Mouse (Mus musculus) ovary, postnatal 10 days (tissue): ENCODE measurements around the gene Mtfr1l.

Source experiments
- DNase-seq: peaks from one replicate; pipeline ENCODE4 v3.0.0; 2022; ENCODE audit warnings: low spot score

The Mtfr1l gene

DNA sequence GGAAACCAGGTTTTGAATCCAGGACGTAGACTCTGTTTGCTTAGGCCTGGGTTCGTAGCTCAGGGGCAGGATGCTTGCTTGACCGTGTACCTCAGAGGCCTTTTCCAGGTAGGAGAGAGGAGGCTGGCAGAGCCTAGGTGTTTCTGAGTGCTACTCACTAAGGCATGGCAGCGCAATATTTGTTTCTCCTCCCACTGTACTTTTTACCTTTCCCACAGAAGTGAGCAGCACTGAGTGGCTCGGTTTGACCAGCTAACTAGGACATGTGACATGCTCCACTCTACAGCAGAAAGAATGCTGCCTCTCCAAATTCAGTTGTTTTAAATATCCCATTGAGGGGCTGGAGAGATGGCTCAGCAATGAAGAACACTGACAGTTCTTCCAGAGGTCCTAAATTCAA is 47.0 kb downstream of the Mtfr1l start:
- DNase-seq = no peak

DNA sequence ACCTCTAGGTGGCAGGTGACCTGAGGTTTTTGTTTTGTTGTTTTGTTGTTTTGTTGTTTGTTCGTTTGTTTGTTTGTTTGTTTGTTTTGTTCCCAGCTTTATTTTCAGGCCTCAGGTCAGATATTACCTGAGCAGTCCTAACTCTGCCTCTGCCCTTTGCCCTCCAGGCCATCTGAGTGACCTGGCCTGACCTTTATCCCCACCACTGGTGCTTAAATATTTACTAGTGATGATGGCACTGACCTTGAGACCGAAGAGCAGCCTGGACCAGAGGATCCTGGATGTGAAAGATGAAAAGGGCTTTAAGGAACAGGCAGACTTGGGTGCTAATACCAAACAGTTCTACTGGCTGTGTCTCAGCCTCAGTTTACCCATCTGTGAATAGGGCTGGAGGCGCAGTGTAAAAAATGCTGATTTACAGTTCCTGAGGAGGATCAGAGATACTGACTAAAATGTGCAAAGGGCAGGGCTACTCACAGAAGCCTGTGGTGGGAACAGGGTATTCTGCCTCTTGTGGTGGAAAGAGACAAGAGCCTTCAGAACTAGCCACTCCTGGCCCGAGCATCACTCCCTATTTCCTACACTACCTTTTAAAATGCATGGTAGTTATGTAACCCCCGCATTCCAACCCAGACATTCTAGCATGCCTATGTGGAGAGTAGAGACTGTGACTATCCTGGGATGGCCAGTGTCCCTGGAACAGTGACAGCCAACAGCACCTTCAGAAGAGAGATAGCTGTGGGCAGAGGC is 49.9 kb downstream of the Mtfr1l start:
- no peak for DNase-seq

DNA sequence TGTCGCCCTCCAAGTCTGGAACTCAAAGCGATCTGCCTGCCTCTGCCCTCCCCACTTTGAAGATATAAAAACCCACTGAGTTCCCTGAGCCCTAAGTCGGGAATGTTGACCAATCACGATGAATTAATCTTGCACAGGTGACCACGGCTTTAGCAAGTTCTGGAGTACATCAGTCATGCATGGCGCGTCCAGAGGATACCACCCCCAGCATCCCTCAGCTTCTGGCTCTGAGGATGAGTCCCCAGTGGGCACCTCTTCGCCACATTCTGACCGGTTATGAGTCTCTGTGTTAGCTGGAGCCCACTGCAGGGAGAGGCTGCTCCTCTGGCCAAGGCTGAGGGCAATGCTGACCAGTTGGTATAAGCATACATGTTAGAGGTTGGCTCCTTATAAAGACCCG is 51.0 kb downstream of the Mtfr1l start:
- no peak for DNase-seq

DNA sequence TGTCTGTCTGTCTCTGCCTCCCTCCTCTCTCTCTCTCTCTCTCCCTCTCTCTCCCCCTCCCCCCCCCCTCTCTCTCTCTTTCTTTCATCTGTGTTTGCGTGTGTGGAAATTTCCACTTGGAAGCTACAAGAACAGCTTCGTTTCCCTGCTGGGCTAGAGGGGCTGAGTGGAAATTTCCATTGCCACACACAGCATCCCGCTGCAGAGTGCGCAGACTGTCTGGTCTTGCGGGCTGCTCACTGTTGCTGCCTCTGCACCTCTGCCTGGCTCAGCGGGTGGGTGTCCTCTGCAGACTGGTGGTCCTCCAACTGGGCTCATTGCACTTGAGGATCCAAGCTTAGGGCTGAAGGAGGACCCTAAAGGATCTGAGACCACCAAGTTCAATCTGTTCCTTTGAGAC is 51.5 kb downstream of the Mtfr1l start:
- DNase-seq = no peak

GRCm38 (mm10) chr4:134483078-134483688 is 52.0 kb downstream of the Mtfr1l start:
- DNase-seq = no peak

DNA sequence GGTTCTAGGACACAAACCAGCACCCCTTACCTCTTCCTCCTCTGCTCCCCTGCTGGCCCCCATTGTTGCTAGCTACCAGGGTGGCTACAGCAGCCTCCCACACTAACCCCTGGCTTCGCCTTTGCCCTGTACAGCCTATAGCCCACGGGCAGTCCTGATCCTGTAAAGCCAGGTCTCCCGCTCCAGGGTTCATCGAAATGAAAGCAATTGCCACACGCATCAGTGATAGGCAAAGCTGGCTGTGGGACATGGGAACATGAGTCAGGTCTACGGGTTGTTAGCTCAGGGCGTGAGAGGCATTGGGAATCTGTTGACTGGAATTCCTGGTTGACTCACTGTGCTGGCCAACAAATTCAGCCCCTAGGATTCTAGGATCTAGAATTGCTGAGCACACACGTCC is 52.7 kb downstream of the Mtfr1l start:
- DNase-seq = no peak

DNA sequence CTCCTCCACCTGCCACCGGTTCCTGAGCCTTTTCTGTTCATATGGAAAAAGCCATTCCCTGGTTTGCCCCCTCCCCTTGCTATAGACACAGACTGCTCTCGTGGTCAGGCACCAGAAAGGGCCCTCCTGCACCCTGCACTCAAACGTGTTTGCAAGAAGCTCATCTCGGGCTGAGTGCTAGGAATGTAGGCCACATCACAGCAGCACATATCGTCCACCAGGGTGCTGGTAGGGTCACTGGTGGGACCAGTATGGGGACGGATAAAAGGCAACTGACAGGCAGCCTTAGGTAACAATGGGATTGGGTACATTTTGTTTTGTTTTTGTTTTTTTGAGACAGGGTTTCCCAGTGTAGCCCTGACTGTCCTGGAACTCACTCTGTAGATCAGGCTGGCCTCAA is 53.9 kb downstream of the Mtfr1l start:
- no peak for DNase-seq

GRCm38 (mm10) chr4:134480864-134481263 is 54.3 kb downstream of the Mtfr1l start:
- peak; percentile 58 for DNase-seq

- DNase-seq = no peak
Measured at GRCm38 (mm10) chr4:134479839-134480238, 55.3 kb downstream of the Mtfr1l start.

GRCm38 (mm10) chr4:134478031-134478430 is 57.2 kb downstream of the Mtfr1l start:
- DNase-seq = peak; percentile 96

DNA sequence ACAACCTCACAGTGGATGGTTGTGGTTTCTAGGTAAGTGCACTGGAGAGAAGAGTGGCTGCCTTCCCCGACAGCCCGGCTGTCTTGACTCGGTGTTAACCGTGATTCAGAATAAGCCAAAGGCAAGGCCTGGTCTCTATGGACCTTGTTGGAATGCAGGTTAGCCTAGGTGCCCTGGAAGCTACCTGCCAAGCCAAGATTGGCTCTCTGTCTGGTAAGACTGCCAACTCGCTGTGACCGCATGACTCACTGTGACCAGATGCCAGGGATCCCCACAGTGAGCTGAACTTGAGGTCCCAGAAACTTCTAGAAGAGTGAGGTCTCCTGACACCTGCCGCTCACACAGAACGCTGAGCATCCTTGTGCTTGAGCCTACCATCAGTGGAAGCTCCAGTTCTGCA is 58.3 kb downstream of the Mtfr1l start:
- no peak for DNase-seq
